Mouse (Mus musculus) neural tube, embryonic 14.5 days (tissue): ENCODE measurements around the gene Itm2b. TPM values are rescaled to one million over a fixed set of nuclear protein-coding genes. Genes with fewer than 3 reads are reported as not detected.

Experiments
- ATAC-seq: fragments of 200-750 bp; cut with Nextera tagmentation; 2 replicates; pipeline ENCODE4 v1.8.0; 2017; ENCODE audit warnings: low read depth, mild to moderate bottlenecking, moderate TSS enrichment, moderate library complexity
- H3K27ac ChIP-seq: fragments of 300-500 bp; sonication (generic); 2 replicates; pipeline ENCODE4 v1.5.1; 2014; ENCODE audit warnings: low read depth, mild to moderate bottlenecking, control low read depth, low read length, moderate library complexity, mixed read lengths
- H3K27me3 ChIP-seq: fragments of 300-500 bp; sonication (generic); 2 replicates; pipeline ENCODE4 v1.6.1; 2014; ENCODE audit warnings: low read length; ENCODE audit not compliant: control insufficient read depth, insufficient read depth
- H3K36me3 ChIP-seq: fragments of 300-500 bp; sonication (generic); 2 replicates; pipeline ENCODE4 v1.6.1; 2014; ENCODE audit warnings: low read length, mixed read lengths; ENCODE audit not compliant: control insufficient read depth, insufficient read depth
- H3K4me1 ChIP-seq: fragments of 300-500 bp; sonication (generic); 2 replicates; pipeline ENCODE4 v1.6.1; 2014; ENCODE audit warnings: low read length; ENCODE audit not compliant: control insufficient read depth, insufficient read depth
- H3K4me2 ChIP-seq: fragments of 300-500 bp; sonication (generic); 2 replicates; pipeline ENCODE4 v1.6.1; 2014; ENCODE audit warnings: mild to moderate bottlenecking, low read depth, low read length, control low read depth
- H3K4me3 ChIP-seq: fragments of 300-500 bp; sonication (generic); 2 replicates; pipeline ENCODE4 v1.5.1; 2014; ENCODE audit warnings: low read depth, low read length, control low read depth, mixed read lengths
- H3K9ac ChIP-seq: fragments of 300-500 bp; sonication (generic); replicated peaks from 2 replicates; pipeline ENCODE4 v1.6.1; 2014; ENCODE audit warnings: low read depth, mild to moderate bottlenecking, control low read depth, low read length, mixed read lengths
- H3K9me3 ChIP-seq: fragments of 300-500 bp; sonication (generic); 2 replicates; pipeline ENCODE4 v1.6.1; 2016; ENCODE audit warnings: low read length; ENCODE audit not compliant: control insufficient read depth
- WGBS: fragments of 180-500 bp; shearing (Covaris S2); extraction: QIAGEN DNeasy Blood & Tissue Kit; methylation state at CpG from one replicate; pipeline ENCODE4 v1.1.7; 2014; 5-methylcytosine and 5-hydroxymethylcytosine counted together
- polyA plus RNA-seq: library from polyadenylated mRNA; unstranded; fragments of >200 nt; fragmentation: Nextera tagmentation; extraction: Ambion mirVana; gene quantifications from 2 replicates; pipeline ENCODE4 v1.2.1, GENCODE M21; 2014

Itm2b gene
- polyA plus RNA-seq = 720 and 814 TPM in 2 replicates

- peak; percentile 95 for ATAC-seq
- Histone ChIP-seq H3K9ac (peak within 1 kb of the TSS; percentile 98), H3K27ac (peak within 1 kb of the TSS; percentile 96), H3K4me3 (peak within 1 kb of the TSS; percentile 97), H3K27me3 (no peaks in the 10 kb centered on the region), H3K4me2 (peak within 1 kb of the TSS; percentile 56), H3K36me3 (no peaks in the 10 kb centered on the region), H3K4me1 (peaks cover 30% of the 10 kb centered on the region), H3K9me3 (no peaks in the 10 kb centered on the region)
- WGBS = under 1% methylated on average over 60 of the region's 62 CpGs
Observed at GRCm38 (mm10) chr14:73384913-73385719, at the start of gene Itm2b. TSS of gene Itm2b (minus strand) at chr14:73385289.

- Histone ChIP-seq H3K9me3 (no peaks in the 10 kb centered on the region), H3K27me3 (no peaks in the 10 kb centered on the region), H3K9ac (no peak overlapping the region), H3K27ac (no peak overlapping the region), H3K4me3 (no peak overlapping the region), H3K4me2 (no peak overlapping the region), H3K36me3 (no peaks in the 10 kb centered on the region), H3K4me1 (no peaks in the 10 kb centered on the region)
- WGBS = 84% methylated on average over 6 of the region's 6 CpGs
- ATAC-seq = no peak
Observed at GRCm38 (mm10) chr14:73433487-73433886, 48.4 kb upstream of the Itm2b start.

DNA sequence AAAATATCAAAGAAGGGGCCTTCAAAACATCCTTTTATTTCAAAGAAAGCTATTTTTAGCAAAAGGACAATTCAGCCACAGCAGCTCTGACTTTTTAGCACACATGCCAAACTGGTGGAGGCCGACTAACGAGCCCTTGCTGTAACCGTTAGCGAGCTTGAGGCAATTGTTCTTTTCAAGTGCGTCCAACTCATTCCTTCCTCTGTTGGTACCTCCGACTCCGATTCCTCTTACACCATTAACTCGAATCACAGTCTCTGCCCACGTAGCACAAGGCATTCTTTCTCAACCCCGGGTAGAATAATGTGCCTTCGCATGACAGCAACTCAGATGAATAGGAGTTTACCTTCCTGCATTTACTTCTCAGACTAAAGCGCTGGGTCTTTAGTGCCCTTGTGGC, 45.5 kb upstream of the Itm2b start:
- WGBS = 35% methylated on average over 12 of the region's 12 CpGs
- H3K4me2 ChIP-seq = no peak overlapping the region
- no peak overlapping the region for H3K27ac ChIP-seq
- no peak overlapping the region for H3K4me3 ChIP-seq
- no peaks in the 10 kb centered on the region for H3K4me1 ChIP-seq
- H3K36me3 ChIP-seq = no peaks in the 10 kb centered on the region
- H3K9me3 ChIP-seq = no peaks in the 10 kb centered on the region
- no peaks in the 10 kb centered on the region for H3K27me3 ChIP-seq
- no peak for ATAC-seq
- no peak overlapping the region for H3K9ac ChIP-seq

DNA sequence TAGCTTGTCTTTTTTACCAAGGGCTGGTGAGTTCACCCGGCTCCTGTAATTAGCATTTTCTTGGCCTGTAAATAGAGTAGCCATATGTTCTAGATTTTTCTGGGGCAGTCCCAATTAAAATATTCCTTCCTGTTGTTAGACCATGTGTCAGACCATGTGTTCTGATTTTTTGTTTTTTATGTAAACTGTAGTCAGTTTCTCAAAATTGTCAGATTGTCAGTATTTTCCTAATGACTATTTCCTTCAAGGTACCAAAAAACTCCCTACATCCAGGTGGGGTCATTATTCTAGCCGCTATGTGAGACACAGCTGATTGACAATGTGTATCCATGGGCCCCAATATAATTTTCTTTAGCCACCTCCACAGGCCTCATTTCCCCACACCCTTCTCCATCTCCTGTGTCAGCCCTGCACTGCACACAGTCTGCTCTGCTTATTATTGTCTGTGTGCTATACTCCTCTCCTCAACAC, 40.5 kb upstream of the Itm2b start:
- Histone ChIP-seq H3K4me1 (no peaks in the 10 kb centered on the region), H3K9ac (no peak overlapping the region), H3K4me2 (no peak overlapping the region), H3K27me3 (no peaks in the 10 kb centered on the region), H3K27ac (no peak overlapping the region), H3K36me3 (no peaks in the 10 kb centered on the region), H3K9me3 (no peaks in the 10 kb centered on the region), H3K4me3 (no peak overlapping the region)
- WGBS = 81% methylated on average over 2 of the region's 2 CpGs
- no peak for ATAC-seq

- no peaks in the 10 kb centered on the region for H3K36me3 ChIP-seq
- H3K9ac ChIP-seq = no peak overlapping the region
- no peak overlapping the region for H3K4me2 ChIP-seq
- H3K4me1 ChIP-seq = no peaks in the 10 kb centered on the region
- no peak overlapping the region for H3K27ac ChIP-seq
- WGBS = 57% methylated on average over 6 of the region's 6 CpGs
- H3K9me3 ChIP-seq = no peaks in the 10 kb centered on the region
- ATAC-seq = no peak
- no peaks in the 10 kb centered on the region for H3K27me3 ChIP-seq
- H3K4me3 ChIP-seq = no peak overlapping the region
Observed at GRCm38 (mm10) chr14:73424961-73425360, 39.9 kb upstream of the Itm2b start.

DNA sequence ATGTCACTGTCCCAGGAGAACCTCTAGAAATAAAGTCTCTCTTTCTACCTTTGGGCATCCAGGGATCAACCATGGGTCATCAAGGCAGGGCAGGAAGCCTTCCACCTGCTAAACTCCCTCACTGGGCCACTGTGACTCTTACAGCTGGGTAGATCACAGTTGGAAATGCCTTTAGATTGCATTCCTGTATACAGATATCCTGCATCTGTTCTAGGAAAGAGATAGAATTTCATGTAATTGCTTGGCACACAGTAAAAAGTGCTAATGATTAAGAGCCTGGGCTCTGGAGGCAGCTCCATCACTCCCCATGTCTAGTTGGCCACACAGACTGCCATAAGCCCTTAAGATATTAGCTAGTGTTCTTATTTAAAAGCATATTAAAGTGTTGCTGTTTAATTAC, 38.5 kb upstream of the Itm2b start:
- Histone ChIP-seq H3K27me3 (no peaks in the 10 kb centered on the region), H3K4me1 (no peaks in the 10 kb centered on the region), H3K4me2 (no peak overlapping the region), H3K4me3 (no peak overlapping the region), H3K9me3 (no peaks in the 10 kb centered on the region), H3K27ac (no peak overlapping the region), H3K36me3 (no peaks in the 10 kb centered on the region), H3K9ac (no peak overlapping the region)
- no peak for ATAC-seq

DNA sequence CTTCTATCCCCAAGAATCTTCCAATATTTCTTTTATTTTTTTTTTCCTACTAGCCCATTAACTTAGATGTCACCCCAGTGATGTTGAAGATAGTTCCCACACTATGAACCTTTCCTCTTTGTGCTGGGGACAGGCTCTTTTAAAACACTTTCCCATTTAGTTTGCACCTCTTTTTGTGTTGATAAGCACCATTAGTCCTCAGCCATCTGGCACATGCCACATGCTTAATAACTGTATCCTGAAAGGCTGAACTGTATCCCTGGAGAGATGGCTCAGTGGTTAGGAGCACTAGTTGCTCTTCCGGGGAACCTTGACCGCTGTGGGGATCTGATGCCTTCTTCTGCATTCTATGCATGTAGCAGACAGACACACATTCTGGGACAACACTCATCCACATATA, 37.5 kb upstream of the Itm2b start:
- Histone ChIP-seq H3K4me2 (no peak overlapping the region), H3K9me3 (no peaks in the 10 kb centered on the region), H3K36me3 (no peaks in the 10 kb centered on the region), H3K27ac (no peak overlapping the region), H3K9ac (no peak overlapping the region), H3K4me3 (no peak overlapping the region), H3K4me1 (no peaks in the 10 kb centered on the region), H3K27me3 (no peaks in the 10 kb centered on the region)
- 88% methylated on average over 2 of the region's 2 CpGs for WGBS
- no peak for ATAC-seq

DNA sequence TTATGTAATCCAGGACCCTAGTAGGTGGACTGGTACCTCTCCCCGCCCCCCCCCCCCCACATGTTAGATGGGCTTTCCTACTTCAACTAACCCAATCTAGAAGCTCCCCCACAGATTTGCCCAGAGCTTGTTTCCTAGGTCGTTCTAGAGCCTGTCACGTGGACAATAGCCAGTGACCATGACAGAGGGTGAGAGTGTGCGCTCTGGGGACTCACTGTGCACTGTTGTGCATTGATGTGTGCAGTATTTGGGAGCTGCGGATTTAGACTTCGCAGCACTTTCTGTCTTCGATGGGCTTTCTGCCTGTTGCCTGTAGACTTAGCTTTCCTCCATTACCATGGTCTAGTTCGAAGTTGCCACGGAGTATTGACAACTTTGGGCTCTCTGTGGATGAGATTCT, 36.5 kb upstream of the Itm2b start:
- no peak for ATAC-seq

DNA sequence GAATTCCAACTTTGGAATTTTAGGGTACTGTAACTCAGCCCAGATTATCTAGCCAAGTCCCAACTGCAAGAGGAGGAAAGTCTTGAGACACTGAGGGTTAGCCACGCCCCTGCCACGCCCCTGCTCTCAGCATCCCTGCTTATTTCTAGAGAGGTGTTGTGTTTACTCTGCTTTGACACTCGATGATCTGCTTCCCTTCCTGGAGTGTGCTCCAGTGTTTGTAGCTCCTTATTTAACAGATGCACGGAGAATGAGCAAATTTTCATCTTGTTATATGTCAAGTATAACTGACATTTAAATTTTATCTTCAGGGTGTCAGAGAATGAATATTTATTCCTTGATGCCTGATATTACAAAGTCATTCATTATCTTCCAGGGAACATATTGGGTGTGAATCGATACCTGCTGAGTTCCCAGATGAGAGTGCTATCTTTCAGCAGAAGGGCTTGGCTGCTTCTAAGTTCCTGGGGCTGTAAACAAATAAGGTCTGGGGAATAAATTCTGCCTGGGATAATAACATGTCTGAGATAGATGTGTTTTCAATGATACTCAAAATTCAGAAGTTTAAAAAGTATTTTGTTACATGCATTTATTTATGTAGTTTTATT, 35.2 kb upstream of the Itm2b start:
- Histone ChIP-seq H3K9me3 (no peaks in the 10 kb centered on the region), H3K4me3 (no peak overlapping the region), H3K36me3 (no peaks in the 10 kb centered on the region), H3K27ac (no peak overlapping the region), H3K4me2 (no peak overlapping the region), H3K9ac (no peak overlapping the region), H3K4me1 (no peaks in the 10 kb centered on the region), H3K27me3 (no peaks in the 10 kb centered on the region)
- 37% methylated on average over 5 of the region's 5 CpGs for WGBS
- ATAC-seq = no peak

More for the DNA sequence above, 36.5 kb upstream of the Itm2b start:
- Histone ChIP-seq H3K36me3 (no peaks in the 10 kb centered on the region), H3K9ac (no peak overlapping the region), H3K9me3 (no peaks in the 10 kb centered on the region), H3K4me3 (no peak overlapping the region), H3K27me3 (no peaks in the 10 kb centered on the region), H3K4me2 (no peak overlapping the region), H3K27ac (no peak overlapping the region), H3K4me1 (no peaks in the 10 kb centered on the region)
- 83% methylated on average over 9 of the region's 9 CpGs for WGBS
